In genomic region chr4:144893561-144894486, GRCm38 (mm10) we compare ENCODE assay signal across 8 mouse cellular contexts. TPM values are rescaled to one million over a fixed set of nuclear protein-coding genes. Genes with fewer than 3 reads are reported as not detected.
DNase-seq lines count a peak whose midpoint lies in the region; ATAC-seq and TF ChIP-seq lines count a peak whose summit lies in the region.

No protein-coding gene starts in this region.

- TF ChIP-seq CTCF in brain, embryonic 14.5 days (IDR thresholded peaks at IDR 0.05; ENCODE audit: borderline replicate concordance, extremely low read depth, insufficient read depth, insufficient read length), result no peak

- peak overlapping the region; percentile 73 for H3K4me2 ChIP-seq in liver, embryonic 16.5 days (ENCODE audit: low read depth, low read length)
- H3K4me2 ChIP-seq in neural tube, embryonic 14.5 days (ENCODE audit: low read depth, low read length), result peak overlapping the region; percentile 92

- H3K9me3 ChIP-seq in liver, embryonic 16.5 days (replicated peaks; ENCODE audit: control insufficient read depth, low read length), result no peaks in the 10 kb centered on the region; the same call in 1 of the 2 replicates
- H3K9me3 ChIP-seq in neural tube, embryonic 14.5 days (ENCODE audit: control insufficient read depth, low read length), result no peaks in the 10 kb centered on the region

- H3K4me1 ChIP-seq in liver, embryonic 16.5 days (ENCODE audit: control insufficient read depth, low read depth, low read length), result peaks cover 25% of the 10 kb centered on the region
- peaks cover 16% of the 10 kb centered on the region; the same call in 1 of the 2 replicates for H3K4me1 ChIP-seq in neural tube, embryonic 14.5 days (ENCODE audit: control insufficient read depth, insufficient read depth, low read length)

- H3K4me3 ChIP-seq in liver, embryonic 16.5 days (ENCODE audit: low read depth, low read length), result peak overlapping the region; percentile 66
- peak overlapping the region; percentile 39 for H3K4me3 ChIP-seq in neural tube, embryonic 14.5 days (ENCODE audit: low read depth, low read length)

- H3K27me3 ChIP-seq in liver, embryonic 16.5 days (ENCODE audit: control insufficient read depth, insufficient read depth, low read depth, low read length), result peaks cover 27% of the 10 kb centered on the region
- H3K27me3 ChIP-seq in neural tube, embryonic 14.5 days (ENCODE audit: control insufficient read depth, insufficient read depth, low read length), result 0 out of 2 replicates have a peak, but pooled peaks cover 4% of the 10 kb centered on the region

- H3K36me3 ChIP-seq in liver, embryonic 16.5 days (ENCODE audit: control insufficient read depth, insufficient read depth), result no peaks in the 10 kb centered on the region; the same call in 1 of the 2 replicates
- H3K36me3 ChIP-seq in neural tube, embryonic 14.5 days (ENCODE audit: control insufficient read depth, insufficient read depth, low read length), result no peaks in the 10 kb centered on the region

- no peak for TF ChIP-seq POLR2A in brain, embryonic 14.5 days (IDR thresholded peaks at IDR 0.05; ENCODE audit: borderline replicate concordance, extremely low read depth, insufficient read depth, insufficient read length, poor library complexity, severe bottlenecking)

- ATAC-seq in inflammation-experienced regulatory T-cells, adult 6 months, result peak; percentile 14
- ATAC-seq in liver, embryonic 16.5 days (ENCODE audit: low read depth), result no peak
- ATAC-seq in neural tube, embryonic 14.5 days (ENCODE audit: low read depth), result peak; percentile 13; the same call in 1 of the 2 replicates

- 1% methylated on average over 43 of the region's 44 CpGs for WGBS in liver, embryonic 16.5 days (ENCODE audit: insufficient replicate concordance)
- WGBS in neural tube, embryonic 14.5 days, result under 1% methylated on average over 42 of the region's 44 CpGs

- peak; percentile 11 to 24 for DNase-seq in left cerebral cortex, adult 18-20 months (ENCODE audit: low spot score in 2 of 2)
- DNase-seq in left cerebral cortex, adult 11 months (ENCODE audit: low spot score), result no peak
- DNase-seq in brain, embryonic 14.5 days (ENCODE audit: low read depth), result peak; percentile 31
- peak; percentile 45 for DNase-seq in gastrocnemius, postnatal 10 days
- peak; percentile 54 for DNase-seq in urinary bladder, postnatal 25 days (ENCODE audit: low spot score)

- peak overlapping the region; percentile 70 for H3K9ac ChIP-seq in liver, embryonic 16.5 days (ENCODE audit: low read depth, low read length)
- H3K9ac ChIP-seq in neural tube, embryonic 14.5 days (replicated peaks; ENCODE audit: low read depth, low read length), result peak overlapping the region; percentile 39

- H3K27ac ChIP-seq in liver, embryonic 16.5 days (ENCODE audit: low read length), result peak overlapping the region; percentile 71
- no peak overlapping the region; the same call in 1 of the 2 replicates for H3K27ac ChIP-seq in neural tube, embryonic 14.5 days (ENCODE audit: low read depth, low read length)

RNA-seq across cellular contexts. Expression of gene Dhrs3, which starts 1.2 kb away (rescaled TPM):
- 10 to 100 TPM; 32.3 to 34.8 TPM for total RNA-seq in left cerebral cortex, adult 18-20 months (2021)
- polyA plus RNA-seq in brain, embryonic 14.5 days (2012; rRNA removed), result 12.2 and 20.0 TPM in 2 replicates
- total RNA-seq in gastrocnemius, postnatal 10 days (2021), result 10 to 100 TPM; 39.3 to 39.8 TPM
- polyA plus RNA-seq in inflammation-experienced regulatory T-cells, adult 6 months (2017; shearing (Covaris generic)), result 100 to 1,000 TPM in 1 of 3 experiments, 10 to 100 TPM in 2; 24.6 to 111 (median 80.4) TPM
- 35.3 and 39.2 TPM in 2 replicates for polyA plus RNA-seq in liver, embryonic 16.5 days (2015; fragmentation: Nextera tagmentation; extraction: Ambion mirVana)
- polyA plus RNA-seq in neural tube, embryonic 14.5 days (2014; fragmentation: Nextera tagmentation; extraction: Ambion mirVana), result 17.0 and 30.8 TPM in 2 replicates
